In genomic region chr10:61605381-61605780, GRCm38 (mm10) we compare ENCODE assay signal across 8 mouse cellular contexts. TPM values are rescaled to one million over a fixed set of nuclear protein-coding genes. Genes with fewer than 3 reads are reported as not detected.
"Had no signal": no experiment of that assay in that cellular context is flagged by ENCODE, and none has a peak within 500 bp of the region (broad histone marks: within the 10 kb centered on the region; RNA-seq: fewer than 3 reads in every experiment).

No protein-coding gene starts in this region.

RNA-seq across cellular contexts. Expression of gene Npffr1, which starts 10.1 kb away (rescaled TPM):
- total RNA-seq: heart, postnatal 14 days; heart, postnatal 25 days; heart, postnatal 36 days; hematopoietic stem cell, adult 5-6 weeks had no signal
- polyA plus RNA-seq: heart, embryonic 15.5 days; heart, embryonic 16.5 days; inflammation-experienced regulatory T-cells, adult 6 months; large intestine, adult 2 months had no signal
